Mouse (Mus musculus) lung, embryonic 16.5 days (tissue): ENCODE measurements around the gene Plk5. TPM values are rescaled to one million over a fixed set of nuclear protein-coding genes. Genes with fewer than 3 reads are reported as not detected.

ENCODE experiments used
- ATAC-seq: fragments of 200-750 bp; cut with Nextera tagmentation; 2 replicates; pipeline ENCODE4 v1.8.0; 2017; ENCODE audit warnings: low read depth, mild to moderate bottlenecking, moderate library complexity
- H3K27ac ChIP-seq: fragments of 300-500 bp; sonication (generic); 2 replicates; pipeline ENCODE4 v1.5.1; 2014; ENCODE audit warnings: mild to moderate bottlenecking, control low read depth, low read length
- H3K27me3 ChIP-seq: fragments of 300-500 bp; sonication (generic); 2 replicates; pipeline ENCODE4 v1.6.1; 2014; ENCODE audit warnings: low read depth, low read length, mixed read lengths; ENCODE audit not compliant: control insufficient read depth, insufficient read depth
- H3K36me3 ChIP-seq: fragments of 300-500 bp; sonication (generic); 2 replicates; pipeline ENCODE4 v1.6.1; 2014; ENCODE audit warnings: low read length; ENCODE audit not compliant: control insufficient read depth, insufficient read depth
- H3K4me1 ChIP-seq: fragments of 300-500 bp; sonication (generic); replicated peaks from 2 replicates; pipeline ENCODE4 v1.6.1; 2014; ENCODE audit warnings: low read length, mixed read lengths; ENCODE audit not compliant: control insufficient read depth, insufficient read depth
- H3K4me2 ChIP-seq: fragments of 300-500 bp; sonication (generic); 2 replicates; pipeline ENCODE4 v1.6.1; 2014; ENCODE audit warnings: low read depth, low read length, control low read depth
- H3K4me3 ChIP-seq: fragments of 300-500 bp; sonication (generic); 2 replicates; pipeline ENCODE4 v1.5.1; 2014; ENCODE audit warnings: mild to moderate bottlenecking, low read length, control low read depth
- H3K9ac ChIP-seq: fragments of 300-500 bp; sonication (generic); 2 replicates; pipeline ENCODE4 v1.6.1; 2014; ENCODE audit warnings: low read length, control low read depth
- H3K9me3 ChIP-seq: fragments of 300-500 bp; sonication (generic); 2 replicates; pipeline ENCODE4 v1.6.1; 2016; ENCODE audit warnings: low read length; ENCODE audit not compliant: control insufficient read depth
- WGBS: fragments of 180-500 bp; shearing (Covaris S2); extraction: QIAGEN DNeasy Blood & Tissue Kit; methylation state at CpG from one replicate; pipeline ENCODE4 v1.1.7; 2014; 5-methylcytosine and 5-hydroxymethylcytosine counted together
- polyA plus RNA-seq: library from polyadenylated mRNA; unstranded; fragments of >200 nt; fragmentation: Nextera tagmentation; extraction: Ambion mirVana; gene quantifications from 2 replicates; pipeline ENCODE4 v1.2.1, GENCODE M21; 2015

The Plk5 gene
- polyA plus RNA-seq, 1 experiment from 2014 or later: 0.48 TPM

DNA sequence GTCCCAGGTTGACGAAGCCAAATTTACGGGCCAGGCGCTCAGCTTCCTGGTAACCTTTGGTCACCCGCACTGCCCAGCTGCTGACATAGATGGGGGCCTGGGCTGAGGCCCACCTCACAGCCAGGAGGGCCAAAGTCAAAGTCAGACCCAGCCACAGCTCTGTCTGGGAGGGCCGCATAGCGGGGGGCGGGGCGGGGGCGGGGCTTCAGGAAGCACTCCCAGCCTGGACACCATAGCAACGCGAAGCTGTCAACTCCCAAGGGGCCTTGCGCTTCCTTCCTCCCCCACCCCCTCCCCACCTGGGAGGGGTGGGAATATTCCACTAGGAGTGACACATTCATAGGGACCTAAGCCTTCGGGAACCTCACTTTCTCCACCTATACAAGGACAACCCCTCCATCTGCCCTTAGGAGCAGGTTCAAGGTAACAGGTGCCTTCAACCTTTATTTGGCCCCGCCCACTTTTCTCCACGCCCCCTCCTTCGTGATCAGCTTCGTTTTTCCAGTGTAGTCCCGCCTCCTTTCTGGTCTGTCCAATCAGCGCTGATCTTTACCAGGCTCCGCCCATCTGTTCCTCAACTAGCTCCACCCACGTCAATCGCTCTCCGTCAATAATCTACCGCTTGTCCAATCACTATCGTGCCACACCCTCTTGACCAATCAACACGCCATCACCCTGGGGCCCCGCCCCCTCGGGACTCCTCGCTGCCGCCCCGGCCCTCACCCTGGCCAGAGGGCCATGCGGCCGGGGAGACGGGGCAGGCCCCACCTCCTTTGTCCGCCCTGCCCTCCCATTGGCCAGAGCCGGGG, 26.8 kb upstream of the Plk5 start, which contains the start of the genes Pcsk4 and Reep6:
Pcsk4 (minus strand) TSS at position 226 of the 809 bp plus-strand sequence.
Reep6 (plus strand) TSS at position 681 of the 809 bp plus-strand sequence.
- no peaks in the 10 kb centered on the region for H3K9me3 ChIP-seq
- no peaks in the 10 kb centered on the region; the same call in 1 of the 2 replicates for H3K27me3 ChIP-seq
- no peaks in the 10 kb centered on the region for H3K36me3 ChIP-seq
- H3K9ac ChIP-seq: peak within 1 kb of the TSS; percentile 65
- peak; percentile 96 for ATAC-seq
- 3% methylated on average over 35 of the region's 36 CpGs for WGBS
- peak within 1 kb of the TSS; percentile 96 for H3K4me2 ChIP-seq
- peak within 1 kb of the TSS; percentile 57 for H3K4me3 ChIP-seq
- H3K27ac ChIP-seq: peak within 1 kb of the TSS; percentile 34; the same call in 1 of the 2 replicates
- H3K4me1 ChIP-seq: peaks cover 15% of the 10 kb centered on the region

GRCm38 (mm10) chr10:80330084-80330483, 26.2 kb upstream of the Plk5 start:
- no peaks in the 10 kb centered on the region for H3K9me3 ChIP-seq
- ATAC-seq: no peak

GRCm38 (mm10) chr10:80330888-80331287, 25.4 kb upstream of the Plk5 start:
- Histone ChIP-seq H3K36me3 (no peaks in the 10 kb centered on the region), H3K9me3 (no peaks in the 10 kb centered on the region), H3K9ac (peak overlapping the region; percentile 65), H3K4me1 (peaks cover 15% of the 10 kb centered on the region), H3K4me2 (peak overlapping the region; percentile 96), H3K27me3 (no peaks in the 10 kb centered on the region; the same call in 1 of the 2 replicates), H3K4me3 (peak overlapping the region; percentile 57), H3K27ac (peak overlapping the region; percentile 74)
- ATAC-seq: no peak
- 53% methylated on average over 2 of the region's 2 CpGs for WGBS

More at GRCm38 (mm10) chr10:80330084-80330483, 26.2 kb upstream of the Plk5 start:
- peak overlapping the region; percentile 96 for H3K4me2 ChIP-seq
- H3K4me1 ChIP-seq: peaks cover 15% of the 10 kb centered on the region
- H3K27me3 ChIP-seq: no peaks in the 10 kb centered on the region; the same call in 1 of the 2 replicates
- 1% methylated on average over 23 of the region's 41 CpGs for WGBS
- no peaks in the 10 kb centered on the region for H3K36me3 ChIP-seq
- peak overlapping the region; percentile 65 for H3K9ac ChIP-seq
- H3K27ac ChIP-seq: peak overlapping the region; percentile 34; the same call in 1 of the 2 replicates
- H3K4me3 ChIP-seq: peak overlapping the region; percentile 57

- no peak overlapping the region for H3K4me3 ChIP-seq
- H3K4me2 ChIP-seq: peak overlapping the region; percentile 96; the same call in 1 of the 2 replicates
- H3K9me3 ChIP-seq: no peaks in the 10 kb centered on the region
- no peaks in the 10 kb centered on the region; the same call in 1 of the 2 replicates for H3K27me3 ChIP-seq
- H3K27ac ChIP-seq: 0 out of 2 replicates have a peak overlapping the region, but pooled peaks have one; percentile 74
- H3K36me3 ChIP-seq: no peaks in the 10 kb centered on the region
- 41% methylated on average over 10 of the region's 10 CpGs for WGBS
- H3K9ac ChIP-seq: peak overlapping the region; percentile 47; the same call in 1 of the 2 replicates
- H3K4me1 ChIP-seq: peaks cover 15% of the 10 kb centered on the region
- no peak for ATAC-seq
These were observed 24.4 kb upstream of the Plk5 start for GRCm38 (mm10) chr10:80331636-80332524.

DNA sequence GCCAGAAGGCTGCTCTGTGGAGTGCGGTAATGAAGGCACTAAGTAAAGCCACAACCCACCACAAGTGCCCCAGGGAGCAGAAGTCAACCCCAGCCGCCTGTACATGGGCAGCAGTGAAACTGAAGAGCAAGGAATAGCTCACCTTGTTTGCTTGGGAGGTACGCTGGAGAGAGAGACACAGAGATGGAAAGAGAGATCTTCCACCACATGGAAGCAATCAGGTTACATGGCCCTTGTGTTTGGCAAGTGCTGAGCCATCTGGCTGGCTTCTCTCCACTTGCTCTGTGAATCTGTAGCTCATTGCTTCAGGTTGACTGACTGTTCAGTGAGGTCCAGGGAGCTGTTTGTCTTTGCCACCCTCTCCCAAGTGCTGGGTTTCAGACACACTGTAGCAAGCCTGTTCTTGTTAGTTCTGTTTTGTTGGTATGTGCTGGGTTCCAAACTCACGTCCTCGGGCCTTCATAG, 23.7 kb upstream of the Plk5 start:
- Histone ChIP-seq H3K27ac (no peak overlapping the region), H3K9me3 (no peaks in the 10 kb centered on the region), H3K9ac (no peak overlapping the region), H3K27me3 (no peaks in the 10 kb centered on the region; the same call in 1 of the 2 replicates), H3K4me3 (no peak overlapping the region), H3K36me3 (no peaks in the 10 kb centered on the region), H3K4me1 (peaks cover 15% of the 10 kb centered on the region), H3K4me2 (no peak overlapping the region)
- WGBS: 71% methylated on average over 5 of the region's 5 CpGs
- no peak for ATAC-seq

- Histone ChIP-seq H3K4me3 (no peak overlapping the region), H3K27ac (no peak overlapping the region), H3K36me3 (no peaks in the 10 kb centered on the region), H3K9me3 (no peaks in the 10 kb centered on the region), H3K27me3 (peaks cover 12% of the 10 kb centered on the region), H3K4me2 (no peak overlapping the region), H3K9ac (no peak overlapping the region), H3K4me1 (peaks cover 4% of the 10 kb centered on the region; the same call in 1 of the 2 replicates)
- no peak for ATAC-seq
- 82% methylated on average over 12 of the region's 12 CpGs for WGBS
These were observed 20.0 kb upstream of the Plk5 start for GRCm38 (mm10) chr10:80336263-80336662.

DNA sequence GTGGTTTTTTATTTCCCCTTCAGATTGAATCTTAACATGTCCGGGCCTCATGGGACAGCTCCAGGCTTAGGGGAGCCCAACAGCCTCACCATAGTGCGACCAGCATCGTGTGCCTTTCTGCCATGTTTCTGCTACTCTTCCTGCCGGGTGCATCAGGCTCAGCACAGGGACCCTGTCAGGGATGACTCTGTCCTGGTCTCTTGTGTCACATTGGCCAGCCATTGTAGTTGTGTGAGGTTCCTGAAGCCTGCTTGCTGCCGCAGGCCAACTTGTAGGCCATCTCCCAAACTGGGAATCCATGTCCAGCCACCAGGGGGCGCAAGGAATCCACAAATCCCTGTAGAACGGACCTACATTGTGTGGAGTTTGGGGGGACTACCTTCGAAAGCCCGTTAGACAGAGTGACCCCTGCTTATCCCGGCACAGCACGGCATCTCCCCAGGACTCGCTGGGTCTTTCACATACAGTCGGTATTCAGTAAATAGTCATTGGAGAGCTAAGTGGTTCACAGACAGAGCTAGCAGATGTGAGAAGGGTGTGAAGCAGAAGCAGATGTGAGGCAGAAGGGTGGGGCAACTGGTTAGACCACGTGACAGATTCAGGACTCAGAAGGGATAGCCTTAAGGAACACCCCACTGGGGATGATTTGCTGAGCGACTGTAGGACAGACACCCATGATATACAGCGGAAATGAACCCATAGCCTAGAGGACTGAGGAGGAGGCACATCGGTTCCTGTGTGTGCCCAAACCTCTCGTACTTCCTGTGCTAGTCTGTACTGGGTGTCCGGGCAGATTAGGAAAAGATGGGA, 16.1 kb upstream of the Plk5 start:
- Histone ChIP-seq H3K27me3 (peaks cover 41% of the 10 kb centered on the region), H3K27ac (no peak overlapping the region), H3K36me3 (no peaks in the 10 kb centered on the region), H3K4me1 (peaks cover 27% of the 10 kb centered on the region), H3K4me3 (no peak overlapping the region), H3K9me3 (no peaks in the 10 kb centered on the region), H3K4me2 (no peak overlapping the region), H3K9ac (no peak overlapping the region)
- ATAC-seq: no peak
- WGBS: 21% methylated on average over 19 of the region's 19 CpGs

GRCm38 (mm10) chr10:80341026-80341425, 15.2 kb upstream of the Plk5 start:
- 16% methylated on average over 21 of the region's 21 CpGs for WGBS
- Histone ChIP-seq H3K4me1 (peaks cover 29% of the 10 kb centered on the region), H3K4me2 (no peak overlapping the region), H3K27ac (no peak overlapping the region), H3K9ac (no peak overlapping the region), H3K27me3 (peaks cover 46% of the 10 kb centered on the region), H3K4me3 (no peak overlapping the region), H3K9me3 (no peaks in the 10 kb centered on the region), H3K36me3 (no peaks in the 10 kb centered on the region)
- ATAC-seq: no peak
